Mouse (Mus musculus) urinary bladder, adult 2 months (tissue): ENCODE data around the gene Abhd17c. TPM values are rescaled to one million over a fixed set of nuclear protein-coding genes. Genes with fewer than 3 reads are reported as not detected.
A peak's percentile ranks its signal among the peaks of the same experiment; 100 is the strongest.
"Not testable (repeated sequence)": the region's sequence is repeated elsewhere in the genome, so short reads cannot be mapped to it uniquely, and the experiment has no call there.

Source experiments
- DNase-seq: peaks from one replicate; pipeline ENCODE4 v3.0.0; 2022; ENCODE audit warnings: low spot score
- polyA plus RNA-seq: library from polyadenylated mRNA; depleted of rRNA; stranded (reverse); fragments of >200 nt; gene quantifications from 2 replicates; pipeline ENCODE4 v1.2.3, GENCODE M21; 2012; rRNA removed

Gene Abhd17c
- 28.6 and 32.6 TPM in 2 replicates for polyA plus RNA-seq

GRCm38 (mm10) chr7:84151001-84151959 is at the start of gene Abhd17c:
Gene Abhd17c, minus strand, starts transcription at chr7:84151893.
- peak; percentile 59 for DNase-seq

- no peak for DNase-seq
Observed at GRCm38 (mm10) chr7:84197208-84197860, 45.6 kb upstream of the Abhd17c start.

DNA sequence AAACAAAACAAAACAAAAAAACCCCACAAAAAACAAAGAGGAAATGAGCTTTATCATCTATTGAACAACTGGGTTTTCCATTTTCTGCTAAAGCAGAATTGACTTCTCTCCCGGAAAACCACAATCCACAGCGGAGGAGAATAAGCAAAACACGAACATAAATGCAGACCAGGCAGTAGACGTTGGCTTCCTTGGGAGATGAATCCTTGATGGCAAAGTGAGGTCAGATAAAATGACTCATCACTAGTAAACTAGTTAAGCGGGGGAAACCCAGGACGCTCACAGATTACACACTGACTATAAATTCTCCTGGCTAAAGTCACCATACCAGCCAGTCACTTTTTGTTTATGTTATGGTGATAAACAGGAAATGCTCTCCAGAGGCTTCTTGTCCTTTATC is 44.5 kb upstream of the Abhd17c start:
- DNase-seq, result no peak

GRCm38 (mm10) chr7:84192256-84192655 is 40.6 kb upstream of the Abhd17c start:
- DNase-seq, result no peak

DNA sequence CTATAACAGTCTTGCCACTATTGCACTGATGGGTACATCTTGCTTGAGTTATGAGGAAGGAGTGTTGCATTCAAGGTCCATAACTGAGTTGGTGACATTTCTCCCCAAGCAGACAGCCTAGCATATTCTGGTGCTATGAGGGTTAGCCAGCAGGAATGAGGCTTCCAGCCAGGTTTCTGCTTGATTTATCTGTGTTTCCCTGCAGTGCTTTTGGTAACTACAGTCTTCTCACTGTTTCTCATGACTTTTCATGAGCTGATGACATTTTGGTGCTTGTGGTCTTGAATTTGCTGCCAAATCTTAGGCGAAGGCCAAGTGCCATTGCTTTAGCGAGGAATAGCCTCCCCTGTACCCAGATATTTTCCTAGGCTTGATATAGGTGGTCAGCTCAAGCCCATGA is 39.8 kb upstream of the Abhd17c start:
- no peak for DNase-seq

- DNase-seq, result no peak
Observed at GRCm38 (mm10) chr7:84188196-84188595, 36.5 kb upstream of the Abhd17c start.

- no peak for DNase-seq
Observed at GRCm38 (mm10) chr7:84185196-84185595, 33.5 kb upstream of the Abhd17c start.

GRCm38 (mm10) chr7:84184703-84185102 is 33.0 kb upstream of the Abhd17c start:
- DNase-seq, result no peak

- not testable (repeated sequence) for DNase-seq
Observed at GRCm38 (mm10) chr7:84178809-84179208, 27.1 kb upstream of the Abhd17c start.

GRCm38 (mm10) chr7:84174655-84175448 is 23.2 kb upstream of the Abhd17c start:
- DNase-seq, result no peak

DNA sequence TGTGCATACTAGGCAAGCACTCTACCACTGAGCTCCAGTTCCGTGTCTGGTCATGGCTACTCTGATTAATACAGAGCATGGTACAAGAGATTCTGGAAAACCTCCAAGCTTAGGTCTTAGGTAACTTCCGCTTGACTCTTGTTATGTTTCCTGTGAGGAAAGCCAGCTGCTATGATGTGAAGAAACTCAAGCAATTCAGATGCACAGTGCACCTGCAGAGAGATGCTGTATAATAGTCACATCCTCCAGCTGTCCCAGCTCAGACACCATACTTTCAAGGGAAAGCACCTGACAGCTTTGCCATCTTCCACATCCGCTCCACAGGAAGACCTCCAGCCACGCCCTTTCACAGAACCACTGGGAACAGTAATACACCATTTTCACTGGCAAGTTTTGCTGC is 21.7 kb upstream of the Abhd17c start:
- no peak for DNase-seq

GRCm38 (mm10) chr7:84171177-84171787 is 19.6 kb upstream of the Abhd17c start:
- DNase-seq, result no peak

- DNase-seq, result no peak
Observed at GRCm38 (mm10) chr7:84168355-84168754, 16.7 kb upstream of the Abhd17c start.

DNA sequence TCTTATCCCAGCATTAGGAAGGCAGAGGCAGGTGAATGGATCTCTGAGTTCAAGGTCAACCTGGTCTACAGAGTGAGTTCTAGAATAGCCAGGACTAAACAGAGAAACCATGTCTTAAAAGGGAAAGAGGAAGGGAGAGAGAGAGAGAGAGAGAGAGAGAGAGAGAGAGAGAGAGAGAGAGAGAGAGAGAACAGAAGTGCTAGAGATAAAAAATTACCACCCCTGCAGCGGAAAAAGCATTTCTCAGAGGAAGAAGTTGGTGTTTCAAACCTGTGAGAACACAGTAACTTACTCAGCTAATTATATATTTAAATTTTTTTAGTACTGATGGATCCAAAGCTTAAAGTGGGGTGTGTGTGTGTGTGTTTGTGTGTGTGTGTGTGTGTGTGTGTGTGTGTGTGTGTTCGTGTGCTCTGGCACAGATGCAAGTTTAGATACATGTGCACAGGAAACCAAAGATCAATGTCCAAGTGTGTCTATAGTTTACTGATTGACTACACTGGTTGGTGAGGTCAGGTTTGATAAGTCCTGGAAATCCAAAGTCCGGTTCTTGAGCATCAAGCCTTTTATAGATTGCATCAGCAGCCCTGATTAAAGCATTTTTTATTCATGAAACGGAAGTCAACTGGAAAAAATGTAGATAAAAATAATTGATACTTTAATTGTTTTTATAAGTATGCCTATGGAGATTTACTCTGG is 15.2 kb upstream of the Abhd17c start:
- no peak for DNase-seq

DNA sequence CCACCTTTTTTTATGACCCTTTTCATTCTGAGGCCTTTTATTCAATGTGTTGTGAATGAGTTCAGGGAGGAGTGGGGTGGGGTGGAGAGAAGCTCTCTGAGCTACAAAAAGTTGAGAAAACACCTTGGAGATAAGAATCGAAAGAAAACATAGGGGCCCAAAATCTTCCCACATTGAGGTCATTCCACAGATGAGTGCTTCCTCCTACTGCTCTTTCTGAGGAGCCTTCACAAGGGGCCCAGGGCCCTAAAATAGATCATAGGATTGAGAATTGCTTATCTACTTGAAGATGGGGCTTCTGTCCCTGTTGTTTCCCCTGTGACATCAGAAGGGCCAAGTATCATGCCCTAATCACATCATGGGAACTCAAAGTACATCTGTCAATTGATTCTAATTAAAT is 14.3 kb upstream of the Abhd17c start:
- no peak for DNase-seq

GRCm38 (mm10) chr7:84165288-84165687 is 13.6 kb upstream of the Abhd17c start:
- DNase-seq, result no peak

- no peak for DNase-seq
Observed at GRCm38 (mm10) chr7:84164880-84165279, 13.2 kb upstream of the Abhd17c start.

- DNase-seq, result no peak
Observed at GRCm38 (mm10) chr7:84164419-84164818, 12.7 kb upstream of the Abhd17c start.

- DNase-seq, result no peak
Observed at GRCm38 (mm10) chr7:84163585-84163984, 11.9 kb upstream of the Abhd17c start.

DNA sequence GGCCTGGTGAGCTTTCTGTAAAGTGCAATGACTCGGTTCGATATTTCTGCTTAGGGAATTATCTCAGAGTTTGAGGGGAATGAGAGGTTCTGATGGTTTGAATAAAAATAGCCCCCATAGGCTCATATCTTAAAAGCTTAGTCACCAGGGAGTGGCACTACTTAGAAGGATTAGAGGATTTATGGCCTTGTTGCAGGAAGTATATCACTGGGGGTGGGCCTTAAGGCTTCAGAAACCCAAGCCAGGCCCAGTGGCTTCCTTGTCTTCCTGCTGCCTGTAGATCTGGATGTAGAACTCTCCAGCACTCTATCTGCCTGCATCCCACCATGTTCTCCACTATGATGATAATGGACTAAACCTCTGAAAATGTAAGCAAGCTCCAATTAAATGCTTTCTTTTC is 7.7 kb upstream of the Abhd17c start:
- DNase-seq, result no peak

DNA sequence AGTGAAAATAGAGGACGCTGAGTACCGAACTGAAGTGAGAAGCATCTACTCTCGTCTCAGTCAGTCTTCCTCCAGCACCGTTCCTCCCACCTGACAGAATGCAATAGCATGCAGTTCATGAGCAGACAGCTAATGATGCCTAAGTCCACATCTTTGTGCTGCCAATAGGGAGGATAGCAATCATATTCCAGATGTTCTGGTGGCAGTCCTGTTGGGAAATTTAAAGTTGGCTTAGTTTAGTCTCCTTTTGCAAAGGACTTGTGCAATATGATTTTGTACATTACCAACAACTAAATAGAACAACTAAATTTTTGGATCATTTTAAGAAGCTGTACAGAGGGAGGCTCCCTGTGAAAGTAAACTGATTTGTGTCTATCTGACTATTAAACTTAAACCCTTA is 2.1 kb upstream of the Abhd17c start:
- DNase-seq, result no peak
